Mouse (Mus musculus) embryo, embryonic 11.5 days (tissue): ENCODE measurements at regions not wholly inside any gene's neighbourhood (a gene's known extent, or its start where the extent isn't known, plus 50 kb on each side); places are given as distances from the start of the nearest gene placed in this dataset.

ENCODE experiments used
- DNase-seq: peaks from one replicate; pipeline ENCODE4 v3.0.0-alpha.2; 2012; ENCODE audit warnings: low read depth, low spot score

DNA sequence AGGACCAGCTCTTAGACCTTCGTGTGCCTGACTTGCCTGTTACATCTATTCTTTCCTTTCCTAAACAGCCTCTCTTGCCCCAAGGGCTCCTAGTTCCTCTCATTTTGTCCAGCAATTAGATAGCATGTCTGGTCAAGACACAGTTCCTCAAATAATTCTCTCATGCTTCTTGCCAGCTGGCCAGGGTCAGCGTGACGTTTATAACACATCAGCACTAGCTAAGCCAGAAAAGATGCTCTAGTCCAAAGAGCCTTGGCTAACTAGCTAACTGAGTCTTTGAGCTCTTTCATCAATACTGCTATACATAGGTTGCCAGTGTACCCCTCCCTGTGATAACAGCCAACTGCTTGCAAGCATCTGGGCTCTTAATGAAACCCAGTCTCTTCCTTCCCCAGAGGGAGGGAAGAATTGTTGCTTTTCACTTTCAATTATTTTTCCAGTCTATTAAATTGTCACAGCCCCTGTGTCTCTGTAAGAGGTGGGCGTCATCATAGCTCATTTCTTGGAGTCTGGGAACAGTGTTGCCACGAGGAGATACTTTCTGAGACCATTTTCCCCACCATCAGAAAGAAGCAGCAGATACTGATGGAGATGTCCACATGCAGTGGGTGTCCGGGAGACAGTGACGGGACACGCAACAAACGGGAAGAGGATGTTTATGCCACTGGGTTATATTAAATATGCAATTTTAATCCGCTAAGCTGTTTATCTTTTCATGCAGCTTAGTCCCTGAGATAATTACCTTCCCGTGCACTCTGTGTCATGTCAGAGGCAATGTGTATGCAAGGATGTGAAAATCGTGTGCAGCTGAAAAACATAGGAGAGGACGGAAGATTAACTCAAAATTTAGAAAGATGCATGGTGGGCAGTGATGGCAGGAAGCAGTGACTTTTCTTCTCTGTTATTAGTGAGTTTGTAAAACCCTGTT is 250.1 kb upstream of the Nmur2 start:
- DNase-seq, result no peak

DNA sequence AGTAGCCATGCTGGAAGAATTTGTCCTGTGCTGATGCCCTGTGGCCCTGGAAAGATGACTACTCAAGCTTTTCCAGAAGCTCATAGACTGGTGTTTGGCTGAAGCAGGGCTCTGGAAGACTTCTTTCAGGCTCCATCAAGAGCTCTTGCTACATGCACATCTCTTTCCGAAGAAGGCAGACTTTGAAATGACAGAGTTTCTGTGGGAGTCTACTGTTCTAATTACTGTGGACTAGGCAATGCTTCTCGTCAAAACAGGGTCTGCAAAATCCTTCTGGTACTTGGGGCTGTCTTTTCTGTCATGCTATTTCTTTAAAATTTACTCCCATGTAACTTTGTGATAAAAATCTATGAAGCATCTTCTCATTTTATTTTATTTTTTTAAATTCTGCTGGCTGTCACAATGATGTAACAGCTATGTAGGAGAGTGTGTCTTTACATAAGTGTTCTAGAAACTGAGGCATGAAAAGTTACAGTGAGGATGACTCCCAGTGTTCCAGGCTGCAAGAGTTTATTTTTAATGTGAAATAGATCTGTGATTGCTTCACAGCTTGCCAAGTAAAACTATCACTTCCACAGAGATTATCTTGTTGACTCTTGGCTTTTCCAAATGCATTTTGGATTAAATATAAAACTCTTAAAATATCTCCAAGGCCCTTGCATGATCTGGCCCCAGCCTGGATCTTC is 244.9 kb upstream of the Nmur2 start:
- no peak for DNase-seq

DNA sequence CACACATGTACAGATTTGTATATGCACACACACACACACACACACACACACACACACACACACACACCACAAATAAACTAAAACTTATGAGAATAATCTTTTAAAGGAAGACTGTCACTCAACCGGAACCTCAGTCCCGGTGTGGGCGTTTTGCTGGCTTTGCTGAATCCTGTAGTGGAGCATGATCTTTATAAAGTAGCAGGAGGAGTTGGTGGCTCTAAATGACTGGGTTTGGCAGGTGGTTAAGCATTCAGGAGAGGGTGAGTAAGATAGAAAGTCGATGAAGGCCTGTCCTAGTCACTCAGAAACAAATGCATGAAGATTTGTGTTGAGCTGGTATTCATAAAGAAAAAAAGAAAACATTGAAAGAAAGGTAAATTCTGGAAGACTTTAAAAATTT is 240.4 kb upstream of the Nmur2 start:
- no peak for DNase-seq

DNA sequence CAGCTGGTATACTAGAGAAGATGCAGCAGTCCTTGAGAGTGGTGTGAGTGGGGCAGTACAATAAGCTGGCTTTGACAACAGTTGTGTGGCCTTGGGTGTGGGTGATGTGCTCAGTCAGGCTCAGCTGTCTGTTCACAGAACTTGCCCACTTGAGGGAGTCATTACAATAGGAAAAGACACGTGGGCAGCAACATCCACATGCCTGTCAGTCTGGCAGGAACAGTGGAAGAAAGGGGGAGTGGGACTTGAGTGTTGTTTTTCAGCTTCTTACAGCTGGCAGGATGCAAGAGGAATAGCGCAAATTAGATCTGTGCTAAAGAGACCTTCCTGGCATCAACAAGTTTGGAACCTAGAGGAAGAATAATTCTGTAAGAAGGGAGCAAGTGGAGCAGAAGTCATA is 239.4 kb upstream of the Nmur2 start:
- DNase-seq, result no peak

DNA sequence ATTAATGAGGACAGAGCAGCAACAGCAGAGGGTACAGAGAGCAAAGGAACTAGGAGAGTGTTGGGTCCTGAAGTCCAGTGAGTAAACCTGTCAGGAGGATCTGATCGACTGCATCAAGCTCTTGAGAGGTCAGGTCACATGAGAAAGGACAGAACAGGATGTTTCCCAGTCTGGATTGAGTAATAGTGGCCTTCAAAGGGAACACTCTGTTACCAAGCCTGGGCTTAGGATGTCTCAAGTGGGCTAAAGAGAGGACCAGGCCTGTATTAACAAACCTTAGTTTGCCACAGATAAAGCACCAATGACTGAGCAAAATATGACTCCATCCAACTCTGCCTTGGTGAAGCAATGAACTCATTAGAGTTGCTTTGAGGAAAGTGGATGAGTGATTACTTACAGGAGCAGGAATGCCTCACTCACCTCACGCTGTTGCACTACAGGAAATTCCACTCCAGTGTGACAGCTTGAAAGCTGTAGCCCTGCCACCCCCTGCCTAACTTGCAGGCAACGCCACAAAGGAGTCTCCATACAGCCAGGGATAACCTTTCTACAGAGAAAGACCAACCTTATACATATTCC is 229.2 kb upstream of the Nmur2 start:
- no peak for DNase-seq

DNA sequence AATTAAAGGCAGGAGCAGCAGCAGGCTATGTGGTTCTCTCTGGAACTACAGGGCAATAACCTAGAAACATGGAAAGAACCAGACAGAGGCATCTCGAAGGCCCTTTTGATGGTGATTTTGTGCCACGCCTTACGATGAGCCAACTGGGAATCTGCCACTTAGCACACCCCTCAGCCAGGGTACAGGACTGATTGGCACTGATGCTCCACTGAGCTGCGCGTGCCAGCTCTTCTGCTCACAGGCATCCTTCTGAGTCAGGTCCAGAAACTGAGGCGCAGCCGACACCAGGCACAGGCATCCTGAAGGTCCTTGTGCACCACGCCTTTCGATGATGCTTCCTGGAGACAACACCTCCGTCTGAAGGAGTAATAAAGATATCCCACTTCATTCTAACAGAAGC is 221.9 kb upstream of the Nmur2 start:
- no peak for DNase-seq

DNA sequence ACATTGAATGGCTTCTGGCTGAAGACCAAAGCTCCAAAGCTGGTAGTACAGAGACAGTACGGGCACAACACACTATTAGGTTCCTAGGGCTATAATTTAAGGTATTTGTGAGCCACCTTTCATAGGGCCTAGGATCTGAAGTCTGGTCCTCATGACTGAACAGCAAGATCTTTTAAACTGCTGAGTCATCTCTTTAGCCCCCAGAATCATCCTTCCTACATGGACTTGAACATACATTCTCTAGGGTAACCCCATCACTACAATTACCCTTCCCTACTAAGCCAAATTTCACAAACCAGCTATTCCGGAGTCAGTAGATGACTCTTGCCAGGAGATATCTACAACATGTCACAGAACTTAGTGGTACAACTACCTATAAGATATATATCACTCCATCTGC is 215.5 kb upstream of the Nmur2 start:
- DNase-seq, result no peak

DNA sequence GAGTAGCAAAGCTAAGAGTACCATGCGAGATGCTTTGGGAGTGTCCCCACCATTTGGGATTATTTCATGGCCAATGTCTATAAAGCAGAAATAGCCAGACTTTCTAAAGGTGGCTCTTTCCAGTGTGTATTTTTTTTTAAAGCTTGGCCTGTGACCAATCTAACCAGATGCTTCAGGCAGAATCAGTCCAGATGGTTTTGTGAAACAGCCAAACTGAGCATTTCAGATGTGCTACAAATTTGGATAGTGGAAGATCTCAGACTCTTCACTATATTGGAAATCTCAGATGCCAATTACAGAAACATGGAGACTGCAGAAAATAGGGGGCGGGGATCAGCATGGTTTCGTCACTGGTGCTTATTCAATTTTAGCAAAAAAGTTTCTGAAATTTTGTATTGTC is 213.6 kb upstream of the Nmur2 start:
- no peak for DNase-seq

DNA sequence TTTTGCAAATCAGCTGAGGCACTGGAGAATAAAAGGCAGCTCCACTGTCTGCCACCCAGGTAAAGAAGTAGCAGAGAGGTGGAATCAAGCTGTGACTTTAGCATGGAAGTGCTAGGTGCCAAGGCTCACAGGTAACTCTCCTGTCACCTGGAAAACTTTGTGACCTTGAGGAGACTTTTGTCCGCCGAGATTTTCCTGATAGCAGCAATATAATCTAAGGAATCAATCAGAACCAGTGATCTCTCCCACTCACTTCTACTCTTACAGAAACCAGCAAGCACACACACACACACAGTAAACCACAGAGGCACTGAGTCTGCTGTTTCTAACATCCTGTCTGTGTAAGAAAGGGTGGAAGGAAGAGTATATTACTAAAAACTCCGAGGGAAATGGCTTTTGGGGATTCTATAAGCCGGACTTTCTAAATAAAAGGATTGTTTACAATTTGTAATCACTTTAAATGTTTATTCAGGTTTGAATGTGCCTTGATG is 206.6 kb upstream of the Nmur2 start:
- no peak for DNase-seq

DNA sequence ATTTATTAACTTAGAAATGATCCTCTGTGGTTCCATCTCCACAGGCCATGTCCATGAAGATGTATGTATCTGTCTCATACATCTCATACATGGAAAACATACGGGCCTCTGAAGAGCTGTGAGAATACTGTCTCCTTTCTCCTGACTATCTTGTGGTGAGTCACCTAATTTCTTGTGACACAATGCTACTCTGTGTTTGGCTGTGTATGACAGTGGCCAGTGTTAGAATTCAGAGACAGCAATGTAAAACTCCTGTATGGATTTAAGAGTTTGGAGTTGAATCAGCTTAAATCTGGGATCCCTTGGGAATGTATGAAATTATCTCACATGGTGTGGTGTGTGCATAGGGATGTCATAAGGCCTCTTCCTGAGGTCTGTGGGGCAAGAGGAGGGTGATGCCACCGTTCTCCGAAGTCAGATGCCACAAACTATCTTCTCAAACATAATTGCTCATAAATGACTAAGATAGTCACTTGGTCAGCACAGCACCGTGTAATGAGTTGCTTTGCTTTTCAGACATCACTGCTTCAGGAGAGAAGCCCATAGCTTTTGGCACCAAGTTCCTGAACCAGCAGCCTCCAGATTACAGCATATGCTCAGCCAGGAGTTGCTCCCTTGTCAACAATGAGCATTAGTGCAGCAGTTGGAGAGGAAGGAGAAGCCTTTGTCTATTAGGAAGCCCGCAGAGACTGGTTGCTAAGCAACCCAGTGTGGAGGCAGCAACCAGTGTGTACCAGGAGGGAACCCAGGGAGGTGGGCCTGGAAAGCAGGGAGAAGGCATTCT is 205.9 kb upstream of the Nmur2 start:
- DNase-seq, result peak; percentile 23

DNA sequence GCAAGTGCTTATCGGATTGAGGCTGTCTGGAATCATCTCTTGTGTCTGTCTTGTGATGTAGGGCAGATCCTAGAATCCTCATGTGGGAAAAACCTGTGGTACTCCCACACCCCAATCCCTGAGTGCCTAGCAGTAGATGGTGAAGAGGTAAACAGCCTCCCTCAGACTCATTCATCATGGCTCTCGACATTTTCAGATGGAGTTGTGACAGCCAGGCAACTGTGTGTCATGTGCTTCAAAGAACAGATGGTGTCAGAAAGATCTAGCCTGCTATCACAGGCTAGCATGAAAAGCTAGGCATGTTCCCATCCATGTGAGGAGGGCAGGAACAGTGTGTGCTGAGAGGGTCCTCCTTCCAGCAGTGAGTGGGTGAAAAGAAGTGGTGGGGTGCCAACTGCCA is 204.1 kb upstream of the Nmur2 start:
- no peak for DNase-seq

DNA sequence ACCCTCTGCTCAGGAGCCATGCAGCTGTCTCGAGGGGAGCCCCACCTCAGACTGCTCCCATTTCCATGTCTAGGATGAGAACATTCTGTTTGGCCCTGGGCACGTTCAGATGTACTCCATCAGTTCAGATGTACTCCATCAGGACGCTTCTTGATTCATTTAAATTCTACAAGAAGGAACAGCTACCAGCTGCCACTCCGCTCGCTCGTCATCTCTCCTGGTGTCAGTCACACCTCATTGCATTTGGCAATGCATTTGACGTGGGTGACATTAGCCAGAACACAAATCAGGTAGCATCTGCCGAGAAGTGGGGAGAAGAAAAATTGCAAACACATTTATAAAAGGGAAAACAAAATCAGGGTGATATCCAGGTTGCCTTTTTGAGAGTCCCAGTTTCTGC is 202.6 kb upstream of the Nmur2 start:
- DNase-seq, result no peak

DNA sequence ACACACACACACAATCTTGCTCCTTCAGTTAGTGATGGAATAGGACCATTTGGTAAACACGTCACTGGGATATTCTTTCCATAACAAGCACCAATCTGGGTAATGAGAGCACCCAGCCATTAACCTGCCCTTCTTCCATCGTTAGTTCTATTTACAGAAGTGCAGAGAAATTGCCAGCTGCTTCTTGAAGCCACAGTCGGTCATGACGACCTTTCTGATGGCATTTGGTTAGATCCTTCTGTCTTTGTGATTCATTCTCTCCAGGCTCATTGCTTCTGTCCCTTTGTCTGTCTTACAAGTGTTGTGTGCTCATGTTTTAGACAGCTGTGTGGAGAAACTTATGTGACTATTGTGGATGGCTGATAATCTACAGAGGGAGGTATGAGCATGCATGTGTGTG is 197.9 kb upstream of the Nmur2 start:
- no peak for DNase-seq

DNA sequence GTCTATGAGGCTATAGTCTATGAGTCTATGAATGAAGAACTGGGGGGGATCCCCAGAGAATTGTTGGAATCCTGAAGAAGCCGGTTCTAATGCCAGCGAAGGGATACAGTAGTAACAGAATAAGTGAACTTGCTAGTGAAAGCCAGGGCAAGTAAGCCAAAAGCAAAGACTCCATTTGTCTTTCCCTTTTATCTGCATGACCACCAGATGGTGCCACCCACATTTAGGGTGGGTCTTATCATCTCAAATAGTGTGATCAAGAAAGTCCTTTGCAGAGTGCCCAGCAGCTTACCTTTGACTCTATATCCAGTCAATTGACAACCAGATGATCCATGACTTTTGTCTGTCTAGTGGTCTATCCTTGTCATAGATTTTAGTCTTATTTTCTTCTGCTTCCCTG is 184.2 kb upstream of the Nmur2 start:
- DNase-seq, result no peak

DNA sequence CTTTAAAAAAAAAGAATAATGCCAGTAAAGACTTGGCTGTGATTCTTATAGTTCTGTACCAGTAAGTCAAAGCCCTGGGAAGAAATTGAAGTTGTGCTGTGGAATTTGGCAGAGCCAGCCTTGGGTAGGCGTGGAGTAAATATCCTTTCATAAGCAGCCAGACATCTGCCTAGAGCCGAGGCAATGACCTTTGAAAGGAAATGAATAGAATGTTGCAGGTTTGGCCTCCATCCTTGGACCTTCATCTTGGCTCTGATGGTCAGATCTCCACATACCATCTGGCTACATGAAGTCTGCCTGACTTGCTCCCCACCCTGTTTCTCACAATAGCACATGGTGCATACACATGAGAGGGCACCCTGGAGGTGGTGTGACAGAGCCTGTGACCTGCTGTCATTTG is 174.9 kb upstream of the Nmur2 start:
- DNase-seq, result no peak

DNA sequence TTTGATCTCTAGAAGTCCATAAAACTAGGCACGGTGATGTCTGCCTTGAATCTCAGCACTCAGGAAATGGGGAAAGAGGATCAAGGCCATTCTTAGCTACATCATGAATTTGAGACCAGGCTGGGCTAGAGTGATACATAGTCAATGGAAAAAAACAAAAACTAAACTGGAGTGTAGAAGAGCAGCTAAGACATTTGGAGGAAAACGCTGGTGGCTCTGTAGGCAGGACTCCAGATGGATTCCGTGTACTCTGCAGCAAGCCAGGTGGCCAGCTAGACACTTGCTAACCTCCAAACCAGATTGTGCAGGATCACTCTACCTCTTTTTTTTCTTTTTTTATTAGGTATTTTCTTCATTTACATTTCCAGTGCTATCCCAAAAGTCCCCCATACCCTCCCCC is 161.0 kb upstream of the Nmur2 start:
- no peak for DNase-seq

DNA sequence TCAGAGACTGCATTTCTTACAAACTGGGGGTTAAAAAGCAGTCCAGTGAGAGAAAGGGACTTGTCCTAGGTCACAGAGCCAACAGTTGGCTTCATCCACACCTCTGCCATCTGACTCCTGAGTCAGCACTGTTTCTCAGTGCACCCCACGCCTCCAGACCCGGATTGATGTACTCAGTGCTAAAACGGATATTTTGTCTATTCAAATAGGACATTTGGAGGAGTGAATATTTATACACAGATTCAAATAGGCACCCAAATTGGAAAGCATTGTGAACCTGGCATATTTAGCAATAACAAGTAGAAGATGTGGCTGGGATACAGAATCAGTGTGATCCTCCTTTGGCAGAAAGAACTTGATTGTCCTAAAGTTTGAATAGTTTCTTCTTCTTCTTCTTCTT is 154.5 kb upstream of the Nmur2 start:
- DNase-seq, result no peak

DNA sequence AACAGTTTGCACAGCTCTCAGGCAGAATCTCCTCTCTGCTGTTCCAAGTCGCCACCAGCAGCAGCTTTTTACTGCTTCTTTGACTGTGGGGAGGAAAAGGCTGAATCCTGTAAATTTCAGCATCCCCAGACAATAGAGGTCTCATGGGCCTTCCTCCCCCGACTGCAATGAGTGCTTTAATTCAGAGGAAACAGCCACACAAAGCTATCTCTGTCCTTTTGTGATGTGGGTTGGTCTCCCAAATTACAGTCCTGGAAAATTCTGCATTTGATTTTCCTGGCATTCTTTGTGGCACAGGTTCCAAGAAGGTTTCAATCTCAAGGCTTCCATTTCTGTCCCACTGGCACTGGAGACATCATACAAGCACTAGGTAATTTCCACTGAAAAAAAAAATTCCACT is 152.6 kb upstream of the Nmur2 start:
- DNase-seq, result no peak

DNA sequence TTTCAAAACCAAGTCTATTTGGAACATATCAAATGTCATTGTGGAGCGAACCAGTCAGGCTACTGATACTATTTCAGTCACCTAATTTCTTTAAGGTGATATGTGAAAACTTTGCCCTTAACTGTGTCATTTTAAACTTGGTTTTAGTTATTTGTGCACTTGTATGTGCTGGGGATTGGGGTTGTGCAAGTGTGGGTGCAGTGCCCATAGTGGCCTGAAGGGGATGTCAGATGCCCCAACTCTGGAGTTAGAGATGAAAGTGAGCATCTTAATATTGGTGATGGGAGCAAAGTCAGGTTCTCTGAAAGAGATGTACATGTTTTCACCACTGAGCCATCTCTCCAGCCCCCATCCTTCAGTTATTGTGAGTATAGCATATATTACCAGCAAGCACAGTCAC is 133.1 kb upstream of the Nmur2 start:
- DNase-seq, result no peak

DNA sequence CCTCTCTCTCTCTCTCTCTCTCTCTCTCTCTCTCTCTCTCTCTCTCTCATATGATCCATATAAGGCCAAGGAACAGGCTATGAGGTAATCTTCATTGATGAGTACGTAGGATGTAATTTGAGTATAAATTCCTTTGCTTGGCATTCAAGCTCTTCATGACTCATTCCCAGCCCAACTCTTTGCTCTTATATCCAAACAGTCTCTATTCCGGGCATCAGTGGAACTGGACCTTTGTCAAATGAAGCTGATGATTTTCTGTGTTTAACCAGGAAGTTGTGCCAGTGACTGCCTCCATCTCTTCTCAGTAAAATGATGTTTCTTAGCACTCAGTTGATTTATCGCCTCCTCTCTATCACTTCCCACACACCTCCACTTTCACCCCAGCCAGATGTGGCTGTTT is 132.4 kb upstream of the Nmur2 start:
- DNase-seq, result no peak

DNA sequence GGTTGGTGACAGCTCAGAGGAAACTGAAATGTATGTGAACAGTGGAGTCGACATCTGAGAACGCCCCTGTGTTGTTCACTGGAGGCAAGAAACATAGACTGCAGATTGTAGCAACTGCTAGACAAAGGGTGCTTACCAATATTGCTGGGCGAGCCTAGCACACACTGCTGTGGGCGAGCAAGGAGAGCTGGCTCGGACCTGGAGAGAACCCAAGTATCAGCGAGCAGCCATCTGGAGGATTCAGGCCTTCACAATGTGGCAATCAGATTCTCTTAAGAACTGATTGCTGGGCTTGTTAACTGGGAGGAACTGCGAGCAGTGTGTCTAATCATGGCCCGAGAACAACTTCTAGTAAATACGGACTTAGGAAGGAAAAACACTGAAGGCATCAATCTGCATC is 128.8 kb upstream of the Nmur2 start:
- DNase-seq, result no peak

DNA sequence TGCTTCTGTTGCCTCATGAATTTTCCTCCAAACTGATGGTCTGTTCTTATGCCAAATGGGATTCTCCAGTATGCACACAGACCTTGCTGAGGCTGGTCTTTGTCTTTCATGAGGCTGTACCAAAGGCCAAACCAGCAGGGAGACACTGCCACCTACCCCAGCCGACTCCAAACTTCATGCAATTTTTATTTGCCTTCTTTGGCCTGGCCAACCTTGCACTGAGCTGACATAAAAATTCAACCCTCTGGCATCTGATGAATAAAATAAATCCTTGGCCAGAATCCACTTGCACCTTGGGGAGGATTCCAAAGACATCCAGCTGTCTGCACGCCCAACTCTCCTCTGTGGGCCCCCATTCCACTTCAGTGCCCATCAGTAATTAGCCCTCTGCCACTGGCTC is 126.0 kb upstream of the Nmur2 start:
- no peak for DNase-seq
